Mouse (Mus musculus) thymus, adult 2 months (tissue): ENCODE results near the gene Rgcc. TPM values are rescaled to one million over a fixed set of nuclear protein-coding genes. Genes with fewer than 3 reads are reported as not detected.

Source experiments
- DNase-seq: peaks from one replicate; pipeline ENCODE4 v3.0.0; 2021
- H3K27ac ChIP-seq: fragments of 200-500 bp; 2 replicates; pipeline ENCODE4 v1.5.1; 2012; ENCODE audit warnings: low read length, control low read depth; ENCODE audit not compliant: control insufficient read depth, insufficient read depth
- H3K27me3 ChIP-seq: fragments of 200-500 bp; 2 replicates; pipeline ENCODE4 v1.6.1; 2012; ENCODE audit warnings: mild to moderate bottlenecking, low read length, moderate library complexity, mixed read lengths; ENCODE audit not compliant: control insufficient read depth, insufficient read depth
- H3K36me3 ChIP-seq: fragments of 200-500 bp; 2 replicates; pipeline ENCODE4 v1.6.1; 2012; ENCODE audit warnings: mild to moderate bottlenecking, low read length, moderate library complexity; ENCODE audit not compliant: control insufficient read depth, insufficient read depth
- H3K4me1 ChIP-seq: fragments of 200-500 bp; replicated peaks from 2 replicates; pipeline ENCODE4 v1.6.1; 2012; ENCODE audit warnings: low read length; ENCODE audit not compliant: control insufficient read depth, insufficient read depth
- H3K4me3 ChIP-seq: fragments of 200-500 bp; 2 replicates; pipeline ENCODE4 v1.5.1; 2012; ENCODE audit warnings: mild to moderate bottlenecking, low read length, control low read depth, moderate library complexity; ENCODE audit not compliant: control insufficient read depth, insufficient read depth
- CTCF ChIP-seq: fragments of 200-500 bp; IDR thresholded peaks from 2 replicates; pipeline ENCODE4 v1.5.1; 2012; ENCODE audit warnings: mild to moderate bottlenecking, control low read depth, low read length, moderate library complexity, borderline replicate concordance; ENCODE audit not compliant: control insufficient read depth, poor library complexity, insufficient read depth; ENCODE audit errors: extremely low read depth
- POLR2A ChIP-seq: fragments of 200-500 bp; IDR thresholded peaks from 2 replicates; pipeline ENCODE4 v1.6.1; 2012; ENCODE audit warnings: mild to moderate bottlenecking, low read length, control low read depth, moderate library complexity; ENCODE audit not compliant: control insufficient read depth, poor library complexity, insufficient read depth; ENCODE audit errors: extremely low read depth
- WGBS: fragments of 180-500 bp; shearing (Covaris S2); methylation state at CpG from one replicate; pipeline ENCODE4 v1.1.7; 2018; 5-methylcytosine and 5-hydroxymethylcytosine counted together
- polyA plus RNA-seq: library from polyadenylated mRNA; depleted of rRNA; stranded (reverse); fragments of >200 nt; gene quantifications from 2 replicates; pipeline ENCODE4 v1.2.3, GENCODE M21; 2012; rRNA removed

Gene Rgcc
- polyA plus RNA-seq, 1 experiment: 880 TPM

DNA sequence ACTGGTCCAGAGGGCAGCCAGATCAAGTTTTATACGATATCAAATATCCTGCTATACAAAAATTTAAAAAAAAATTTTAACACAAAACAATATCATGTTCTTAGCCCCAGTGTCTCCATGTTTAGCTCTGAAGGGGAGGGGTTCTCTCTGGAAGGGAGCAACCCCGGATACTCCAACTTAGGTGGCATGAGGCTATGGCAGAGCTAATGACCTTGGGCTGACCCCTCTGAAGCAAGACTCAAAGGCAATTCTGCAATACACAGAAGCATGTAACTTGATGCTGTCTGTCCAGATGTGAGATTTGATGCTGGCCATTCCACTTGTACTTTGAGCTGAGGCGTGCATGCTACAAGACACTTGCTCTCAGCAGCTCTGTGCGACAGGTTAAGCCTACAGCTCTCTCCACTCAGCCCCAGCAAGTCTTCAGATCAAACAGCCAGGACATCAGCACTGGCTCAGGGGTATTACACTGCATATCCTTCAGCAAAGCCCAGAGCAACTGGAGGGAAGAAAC, 60.3 kb downstream of the Rgcc start:
- WGBS: 82% methylated on average over 4 of the region's 4 CpGs
- Histone ChIP-seq H3K27ac (no peak overlapping the region), H3K36me3 (no peaks in the 10 kb centered on the region), H3K27me3 (no peaks in the 10 kb centered on the region), H3K4me3 (no peak overlapping the region), H3K4me1 (peaks cover 51% of the 10 kb centered on the region)
- DNase-seq: no peak
- TF ChIP-seq CTCF (no peak), POLR2A (no peak)

DNA sequence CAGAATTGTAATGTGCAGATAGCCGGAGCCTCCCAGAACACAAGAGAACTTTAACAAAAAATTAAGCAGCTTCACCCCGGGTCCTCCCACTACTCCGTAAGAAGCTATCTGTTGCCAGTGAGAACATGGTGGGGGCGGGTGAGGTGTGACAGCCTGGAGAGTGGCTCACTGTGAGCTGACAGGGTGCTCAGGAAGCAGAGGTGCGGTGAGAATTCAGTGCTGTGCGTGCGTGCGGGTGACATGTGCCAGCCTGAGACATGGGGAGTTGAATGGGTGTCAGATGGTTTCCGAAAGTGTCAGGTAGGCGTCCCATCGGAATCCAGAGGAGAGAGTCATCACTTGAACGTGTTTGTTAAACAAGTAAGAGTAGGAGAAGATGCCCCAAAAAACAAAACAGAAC, 62.0 kb downstream of the Rgcc start:
- Histone ChIP-seq H3K36me3 (no peaks in the 10 kb centered on the region), H3K27me3 (no peaks in the 10 kb centered on the region), H3K27ac (no peak overlapping the region), H3K4me1 (peaks cover 62% of the 10 kb centered on the region), H3K4me3 (no peak overlapping the region)
- DNase-seq: peak; percentile 55
- TF ChIP-seq CTCF (no peak), POLR2A (no peak)
- 69% methylated on average over 12 of the region's 12 CpGs for WGBS

Other genes starting within 250 kb of the Rgcc start
- not detected in 2 replicates for gene Zfp957, start 54.3 kb downstream of the Rgcc start, polyA plus RNA-seq
- gene Naa16, start 89.1 kb upstream of the Rgcc start, polyA plus RNA-seq: 7.7 and 11.2 TPM in 2 replicates
- 1.5 and 1.6 TPM in 2 replicates for gene Mtrf1, start 96.1 kb upstream of the Rgcc start, polyA plus RNA-seq
- 8.9 and 10.1 TPM in 2 replicates for gene Kbtbd7, start 124.9 kb upstream of the Rgcc start, polyA plus RNA-seq
- 6.8 and 9.7 TPM in 2 replicates for gene Kbtbd6, start 150.2 kb upstream of the Rgcc start, polyA plus RNA-seq
- 71.4 and 75.9 TPM in 2 replicates for gene Elf1, start 179.5 kb upstream of the Rgcc start, polyA plus RNA-seq
- 7.3 TPM in 2 replicates for gene Wbp4, start 179.9 kb upstream of the Rgcc start, polyA plus RNA-seq